Mouse (Mus musculus): Measurements from ENCODE around the gene Stx6.

DNA sequence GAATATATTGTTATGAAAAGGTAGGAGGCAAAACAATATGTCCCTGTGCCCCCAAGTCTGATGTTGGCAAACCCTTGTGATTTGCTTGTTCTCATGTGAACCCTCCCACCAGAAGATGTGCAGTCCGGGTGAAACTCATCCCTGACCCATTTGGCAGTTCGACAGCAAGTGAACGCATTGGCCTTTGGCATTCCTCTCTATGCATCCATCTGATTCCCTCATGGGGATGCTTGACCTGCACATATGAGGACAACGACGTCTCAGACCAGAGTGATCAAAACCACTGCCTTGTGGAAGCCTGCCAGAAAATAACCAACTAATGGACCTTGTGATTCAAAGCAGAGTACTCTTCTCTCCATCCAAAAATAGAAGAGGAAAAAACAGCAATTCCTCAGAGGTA lies 31.8 kb upstream of the Stx6 start:
- TF ChIP-seq CTCF (IDR thresholded peaks at IDR 0.05; ENCODE audit: borderline replicate concordance, extremely low read depth, insufficient read depth, insufficient read length) (no peak), POLR2A (IDR thresholded peaks at IDR 0.05; ENCODE audit: borderline replicate concordance, extremely low read depth, insufficient read depth, insufficient read length, poor library complexity, severe bottlenecking) (no peak)
